Mouse (Mus musculus): ENCODE data around the gene Sh3pxd2a.

Gene Sh3pxd2a

DNA sequence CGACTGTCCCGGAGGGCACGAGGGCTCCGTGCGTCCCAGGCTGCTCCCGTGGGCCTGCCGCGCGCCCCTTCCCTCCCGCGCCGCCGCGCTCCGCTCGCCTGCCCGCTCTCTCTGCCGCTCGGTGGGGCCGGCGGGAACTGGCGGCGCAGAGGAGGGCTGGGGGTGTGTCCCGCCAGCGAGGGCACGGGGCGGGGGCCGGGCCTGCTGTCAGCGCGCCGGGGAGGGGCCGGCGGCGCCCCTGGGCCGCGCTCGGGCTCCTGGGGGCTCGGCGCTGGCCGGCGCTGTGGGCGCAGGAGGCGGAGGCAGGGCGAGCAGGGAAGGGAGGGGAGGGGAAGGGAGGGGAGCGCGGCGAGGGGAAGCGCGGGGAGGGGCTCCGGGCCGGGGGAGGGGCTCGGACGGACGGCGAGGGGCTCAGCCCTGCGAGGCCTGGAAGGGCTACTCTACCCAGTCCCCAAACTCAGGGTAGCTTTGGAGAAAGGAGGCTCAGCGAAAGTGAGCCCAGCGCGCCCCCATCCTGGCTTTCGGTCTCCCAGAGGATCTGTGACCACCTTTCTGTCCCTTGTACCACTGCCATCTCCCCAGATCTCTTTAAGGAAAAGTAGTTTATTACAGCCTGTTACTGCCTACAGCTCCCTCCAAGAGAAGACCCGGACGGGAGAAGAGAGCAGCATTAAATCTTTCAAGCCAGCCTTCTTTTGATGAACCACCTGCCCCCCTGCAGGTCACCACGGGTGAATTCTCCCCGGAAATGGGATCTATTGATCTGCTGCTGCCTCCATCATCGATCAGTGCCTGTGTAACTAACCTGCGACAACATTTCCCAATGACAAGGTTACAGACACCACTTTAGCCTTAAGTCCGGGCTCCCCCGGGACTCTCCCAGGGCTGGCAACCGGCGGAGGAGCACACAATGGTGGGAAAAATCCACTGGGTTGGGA lies at the start of gene Sh3pxd2a:
Gene Sh3pxd2a, minus strand, starts transcription at position 98 of the 938 bp plus-strand sequence.
- in situ Hi-C loops (cut with MboI, MseI), result loop anchor here (5.0 kb wide), 3 partner anchors 72 to 107 kb away; no protein-coding TSS in a partner anchor

DNA sequence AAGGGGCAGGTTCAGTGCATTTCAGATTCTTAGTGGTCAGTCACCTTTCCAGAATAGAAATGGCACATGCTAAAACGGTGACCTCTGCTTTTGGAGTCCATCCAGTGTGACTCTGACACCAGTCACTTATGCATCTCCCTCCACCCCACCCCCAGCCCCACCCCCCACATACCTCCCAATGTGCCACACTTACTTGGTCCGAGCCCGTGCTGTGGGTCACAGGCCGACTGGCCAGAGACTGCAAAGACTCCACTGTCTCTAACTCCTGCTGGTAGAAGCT lies 49.4 kb upstream of the Sh3pxd2a start:
- in situ Hi-C loops (cut with MboI, MseI), result loop anchor here in 1 of 2 experiments (5.0 kb wide), 1 partner anchor 409 kb away; no protein-coding TSS in a partner anchor

DNA sequence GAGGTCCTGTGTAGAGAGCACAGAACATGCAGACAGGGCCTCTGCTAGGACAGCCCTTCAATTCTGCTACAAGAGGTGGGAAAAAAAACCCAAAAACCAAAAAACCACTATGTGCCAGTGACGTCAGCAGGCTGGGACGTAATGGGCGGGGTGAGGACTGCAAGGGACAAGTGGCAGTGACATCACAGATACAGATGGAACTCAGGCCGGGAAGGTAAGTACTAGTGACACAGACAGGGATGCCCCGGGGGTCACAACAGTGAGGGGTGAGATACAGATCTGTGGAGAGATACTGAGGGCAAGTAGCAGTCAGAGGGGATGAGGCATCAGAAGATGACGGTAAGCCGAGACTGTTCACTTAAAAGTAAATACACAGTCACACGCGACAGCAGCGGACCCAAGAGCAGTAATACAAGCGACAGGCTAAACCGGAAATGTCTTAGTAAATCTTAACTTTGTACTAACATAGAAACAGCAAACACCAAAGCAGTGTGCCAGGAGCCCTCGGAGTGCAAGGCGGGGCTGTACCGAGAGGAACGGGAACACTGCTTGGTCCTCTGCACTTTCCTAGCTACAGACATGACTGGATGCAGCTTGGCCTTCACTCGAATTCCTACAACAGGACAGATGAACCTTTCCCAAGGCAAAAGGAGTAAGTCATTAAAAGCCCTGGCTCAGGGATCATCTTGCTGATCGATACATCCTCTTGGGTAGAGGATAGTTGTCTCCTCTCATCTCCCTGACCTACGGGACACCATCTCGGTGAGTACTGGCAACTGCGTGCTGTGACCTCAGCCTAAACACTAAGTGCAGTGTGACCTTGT lies 48.8 kb upstream of the Sh3pxd2a start:
- in situ Hi-C loops (cut with MboI, MseI), result loop anchor here in 1 of 2 experiments (5.0 kb wide), 1 partner anchor 409 kb away; no protein-coding TSS in a partner anchor

DNA sequence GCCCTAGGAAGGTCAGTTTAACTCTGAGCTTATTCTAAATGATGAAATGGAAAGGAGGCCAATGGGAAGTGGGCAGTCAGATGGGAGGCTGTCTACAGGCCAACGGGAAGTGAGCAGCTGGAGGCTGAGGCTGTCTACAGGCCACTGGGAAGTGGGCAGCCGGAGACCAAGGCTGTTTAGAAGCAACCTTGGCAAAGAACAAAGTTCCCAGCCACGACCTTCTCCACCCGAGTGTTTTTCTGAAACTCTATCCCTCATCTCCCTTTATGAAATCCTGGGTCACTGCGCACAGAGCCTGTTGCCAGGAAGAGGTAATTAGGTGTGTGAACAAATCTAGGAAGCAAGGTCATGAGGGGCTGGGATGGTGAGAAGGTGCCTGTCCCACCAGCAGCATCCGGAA lies 47.8 kb upstream of the Sh3pxd2a start:
- in situ Hi-C loops (cut with MboI, MseI), result loop anchor here in 1 of 2 experiments (5.0 kb wide), 1 partner anchor 410 kb away; no protein-coding TSS in a partner anchor

DNA sequence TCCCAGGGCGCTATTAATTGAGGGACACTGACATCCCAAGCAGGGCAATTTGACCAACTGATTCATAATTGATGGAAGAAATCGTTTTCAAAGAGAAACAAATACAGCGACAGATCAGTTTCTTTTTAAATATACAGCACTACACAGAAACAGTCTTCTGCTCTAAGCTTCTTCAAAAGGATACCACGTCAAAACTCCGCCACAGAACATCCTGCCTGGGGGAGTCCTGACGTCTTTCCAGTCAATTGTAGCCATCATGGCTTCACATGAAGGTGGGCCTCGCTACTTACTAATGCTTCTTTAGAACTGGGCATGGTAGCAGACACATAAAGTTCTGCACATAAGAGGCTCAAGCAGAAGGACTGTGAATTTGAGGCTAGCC lies 47.1 kb upstream of the Sh3pxd2a start:
- in situ Hi-C loops (cut with MboI, MseI), result loop anchor here in 1 of 2 experiments (5.0 kb wide), 1 partner anchor 411 kb away; no protein-coding TSS in a partner anchor

DNA sequence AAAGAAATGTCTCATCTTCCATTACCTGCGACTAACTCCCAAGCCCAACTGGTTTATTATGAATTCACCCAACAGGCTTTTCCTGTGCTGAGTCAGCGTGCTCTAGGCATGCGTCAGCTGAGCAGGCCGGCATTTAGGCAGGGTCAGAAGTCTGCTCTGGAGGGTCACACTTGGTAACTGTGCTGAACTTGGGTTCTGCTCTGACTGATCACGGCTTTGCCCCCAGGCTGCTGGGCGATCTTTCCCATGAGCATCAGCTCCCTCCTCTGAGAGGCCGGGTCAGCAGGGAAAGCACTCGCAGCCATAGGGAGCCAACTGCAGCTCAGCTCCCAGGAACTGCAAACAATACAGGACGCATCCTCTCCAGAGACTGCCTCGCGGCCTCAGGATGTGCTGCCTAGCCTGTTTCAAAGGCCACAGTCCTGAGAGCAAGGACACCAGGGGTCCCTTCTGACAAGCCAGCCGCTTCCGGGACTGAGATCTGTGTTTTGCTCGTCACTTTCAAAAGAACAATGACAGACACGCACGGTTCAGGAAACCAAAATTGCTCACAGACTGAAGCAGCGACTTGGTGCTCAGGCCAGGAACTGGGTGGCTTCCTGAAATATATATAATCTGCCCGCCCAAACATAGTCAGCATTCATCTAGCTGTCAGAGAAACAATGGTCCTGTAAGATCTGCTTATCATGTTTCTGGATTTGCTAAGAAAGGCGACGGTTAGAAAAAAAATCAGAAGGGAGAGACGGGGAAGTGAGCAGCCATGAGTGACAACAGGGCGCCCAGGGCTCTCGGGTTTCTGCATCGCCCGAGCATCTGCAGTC lies 46.5 kb upstream of the Sh3pxd2a start:
- in situ Hi-C loops (cut with MboI, MseI), result loop anchor here in 1 of 2 experiments (5.0 kb wide), 1 partner anchor 412 kb away; no protein-coding TSS in a partner anchor

DNA sequence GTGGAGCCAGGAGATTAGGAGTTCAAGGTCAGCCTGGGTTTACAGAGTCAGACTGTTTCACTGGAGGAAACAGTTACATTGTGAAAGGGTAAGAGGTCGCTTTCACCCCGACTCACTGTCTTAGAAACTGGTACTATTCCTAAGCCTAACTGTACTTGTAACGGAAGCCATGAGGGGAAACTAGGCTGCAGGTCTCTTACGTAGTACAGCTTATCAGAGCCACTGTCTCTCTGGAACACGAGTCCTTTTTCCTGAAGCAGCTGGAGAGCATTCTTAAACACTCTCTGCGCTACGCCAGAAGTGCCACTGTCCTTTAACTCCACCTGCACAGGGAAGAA lies 45.9 kb upstream of the Sh3pxd2a start:
- in situ Hi-C loops (cut with MboI, MseI), result loop anchor here in 1 of 2 experiments (5.0 kb wide), 1 partner anchor 412 kb away; no protein-coding TSS in a partner anchor

DNA sequence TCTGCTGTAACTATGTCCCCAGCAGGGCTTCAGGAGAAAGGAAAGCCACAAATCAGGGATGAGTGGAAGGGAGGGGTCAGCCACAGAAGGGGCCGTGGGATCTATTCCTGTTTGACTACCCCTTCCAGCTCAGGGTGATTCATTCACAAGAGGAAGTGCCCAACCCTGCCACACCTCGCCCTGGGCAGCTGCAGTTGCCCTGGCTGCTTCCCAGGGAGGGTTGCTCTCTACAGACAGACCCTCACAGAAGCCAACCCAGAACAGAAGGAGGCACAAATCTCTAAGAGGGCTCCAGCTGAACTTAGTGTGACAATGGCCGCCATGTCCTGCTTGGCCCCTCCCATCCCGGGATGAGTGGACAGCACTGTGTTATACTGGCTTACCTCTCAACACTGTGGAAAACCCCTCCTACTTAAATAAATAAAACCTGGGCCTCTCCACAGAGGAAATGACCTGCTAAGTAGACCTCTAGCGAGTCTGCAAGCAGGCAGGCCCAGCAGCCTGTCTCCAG lies 44.6 kb upstream of the Sh3pxd2a start:
- in situ Hi-C loops (cut with MboI, MseI), result loop anchor here (5.0 to 10.0 kb wide), 3 partner anchors 68 to 316 kb away; partner anchors contain the start of gene Slk (in 1 of the 2)

DNA sequence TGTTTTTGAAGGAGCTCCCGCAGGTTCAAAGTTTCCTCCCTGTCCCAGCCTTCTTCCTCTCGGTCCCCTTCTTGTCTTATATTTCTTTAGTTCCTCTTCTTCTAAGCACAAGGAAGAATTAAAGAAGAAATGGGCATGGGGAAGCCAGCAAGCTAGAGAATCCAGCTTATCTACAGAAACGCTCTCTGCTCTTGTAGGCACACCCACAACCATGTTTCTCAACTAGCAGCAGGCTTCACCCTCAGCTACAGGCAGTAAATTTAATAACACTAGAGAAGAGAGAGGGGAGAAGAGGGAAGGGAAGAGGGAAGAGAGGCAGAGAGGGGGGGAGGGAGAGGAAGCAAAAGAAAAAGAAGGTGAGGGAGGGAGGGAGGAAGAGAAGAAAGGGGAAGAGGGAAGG lies 44.0 kb upstream of the Sh3pxd2a start:
- in situ Hi-C loops (cut with MboI, MseI), result loop anchor here (5.0 to 10.0 kb wide), 3 partner anchors 69 to 317 kb away; partner anchors contain the start of gene Slk (in 1 of the 2)

DNA sequence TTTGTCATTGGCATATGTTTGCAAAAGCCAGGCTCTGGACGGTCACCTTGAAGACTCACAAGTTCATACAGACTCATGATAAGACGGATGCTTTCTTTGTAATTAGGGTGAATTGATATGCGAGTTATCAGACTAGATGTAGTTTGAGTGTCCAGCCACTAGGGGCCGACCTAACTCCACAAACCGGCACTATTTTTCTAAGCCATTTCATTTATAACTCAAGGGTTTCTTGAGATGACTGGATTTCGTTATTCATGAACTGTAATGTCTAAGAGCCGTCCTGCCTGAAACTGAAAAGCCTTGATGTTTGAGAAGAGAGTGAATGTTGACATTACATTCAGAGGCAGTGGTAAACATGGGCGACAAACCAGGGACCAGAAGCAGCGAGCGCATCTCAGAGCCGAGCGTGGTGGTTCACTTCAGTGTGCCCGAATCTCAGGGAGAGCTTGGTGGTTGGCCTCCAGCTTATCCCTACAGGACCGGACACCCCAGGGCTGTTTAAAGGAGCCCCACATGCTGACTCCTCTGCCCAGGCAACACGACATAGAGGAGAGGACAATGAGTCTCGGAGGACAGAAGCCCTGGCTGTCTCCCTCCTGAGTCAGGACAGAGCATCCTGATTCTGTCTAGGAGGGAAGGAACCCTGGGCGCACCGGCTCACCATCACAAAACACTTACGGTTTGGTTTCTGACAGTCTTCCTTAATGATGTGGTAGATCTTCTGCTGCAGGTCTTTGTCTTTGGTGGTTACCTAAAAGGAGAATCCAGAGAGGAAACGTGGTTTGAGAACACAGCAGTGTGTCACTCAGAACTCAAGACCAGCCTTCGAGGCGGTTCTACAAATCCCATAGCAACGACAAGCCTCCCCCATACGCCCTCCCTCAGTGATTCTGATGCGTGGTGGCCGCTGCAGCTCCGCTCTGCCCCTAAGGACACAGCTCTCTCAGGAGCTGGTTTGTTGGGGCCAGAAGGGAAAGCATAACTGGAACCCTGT lies 43.2 kb upstream of the Sh3pxd2a start:
- in situ Hi-C loops (cut with MboI, MseI), result loop anchor here (5.0 to 10.0 kb wide), 3 partner anchors 70 to 317 kb away; partner anchors contain the start of gene Slk (in 1 of the 2)

DNA sequence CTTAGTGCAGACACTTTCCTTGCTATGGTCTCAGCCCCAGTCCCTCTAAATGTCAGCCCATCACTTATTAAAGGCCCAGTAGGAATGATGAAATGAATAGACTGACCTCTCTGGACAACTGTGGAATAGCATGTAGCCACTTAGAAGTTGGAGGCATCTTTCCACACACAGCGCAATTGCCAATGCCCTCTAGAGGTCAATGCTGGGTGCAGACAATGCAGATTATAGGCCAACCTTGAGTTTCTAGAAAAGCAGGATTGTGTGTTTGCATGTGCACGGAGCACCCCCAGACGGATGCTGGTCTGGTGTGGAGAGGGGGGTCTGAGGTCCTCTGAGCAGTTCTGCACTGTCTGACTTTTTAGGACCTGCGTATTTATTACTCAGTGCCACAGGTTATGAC lies 39.4 kb upstream of the Sh3pxd2a start:
- in situ Hi-C loops (cut with MboI, MseI), result loop anchor here (5.0 to 10.0 kb wide), 2 partner anchors 146 to 321 kb away; no protein-coding TSS in a partner anchor

DNA sequence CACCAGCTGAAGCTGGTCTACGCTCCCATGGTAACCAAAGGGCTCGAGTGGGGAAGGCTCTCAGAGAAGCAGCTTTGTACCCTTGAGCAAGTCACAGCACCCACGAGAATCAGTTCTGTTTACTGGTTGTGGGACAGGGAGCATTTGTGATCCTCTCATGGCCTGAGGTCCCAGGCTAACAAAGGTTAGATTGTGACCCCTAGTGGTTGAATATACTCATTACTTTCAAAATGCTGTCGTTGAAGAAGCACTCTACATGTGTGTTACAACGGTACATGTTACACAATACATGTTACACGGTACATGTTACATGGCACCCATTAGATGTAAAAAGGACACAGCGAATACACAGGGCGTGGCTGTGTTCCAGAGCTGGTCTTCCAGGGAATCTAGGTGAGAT lies 38.4 kb upstream of the Sh3pxd2a start:
- in situ Hi-C loops (cut with MboI, MseI), result loop anchor here (5.0 to 10.0 kb wide), 2 partner anchors 145 to 322 kb away; no protein-coding TSS in a partner anchor

DNA sequence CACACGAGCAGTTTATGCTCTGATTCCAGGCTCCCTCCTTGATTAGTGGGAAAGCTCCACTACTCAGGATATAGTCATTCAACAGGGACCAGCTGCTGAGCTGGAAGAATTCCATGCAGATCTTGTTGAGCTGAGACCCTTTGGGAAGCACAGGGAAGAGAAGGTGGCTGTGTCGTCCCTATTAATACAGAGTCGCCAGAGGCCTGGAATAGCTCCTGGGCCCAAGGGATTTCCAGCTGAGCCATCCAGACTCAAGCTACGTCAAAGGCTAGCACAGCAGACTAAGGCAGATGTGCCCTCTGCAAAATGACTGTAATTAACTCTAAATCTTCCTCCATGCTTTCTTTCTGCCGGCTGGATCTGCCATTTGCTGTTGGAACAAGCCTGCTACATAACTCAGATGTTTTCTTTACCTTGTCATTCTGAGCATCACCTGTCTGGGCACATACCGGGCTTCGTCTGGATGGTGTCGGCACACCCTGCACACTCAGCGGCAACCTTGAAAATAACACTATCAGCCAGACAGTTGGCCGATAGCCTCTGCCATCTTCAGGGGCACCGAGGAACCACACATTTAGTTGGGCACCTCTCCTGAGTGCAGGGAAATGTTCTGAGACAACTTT lies 36.3 kb upstream of the Sh3pxd2a start:
- in situ Hi-C loops (cut with MboI, MseI), result loop anchor here (5.0 to 10.0 kb wide), 2 partner anchors 143 to 324 kb away; no protein-coding TSS in a partner anchor

DNA sequence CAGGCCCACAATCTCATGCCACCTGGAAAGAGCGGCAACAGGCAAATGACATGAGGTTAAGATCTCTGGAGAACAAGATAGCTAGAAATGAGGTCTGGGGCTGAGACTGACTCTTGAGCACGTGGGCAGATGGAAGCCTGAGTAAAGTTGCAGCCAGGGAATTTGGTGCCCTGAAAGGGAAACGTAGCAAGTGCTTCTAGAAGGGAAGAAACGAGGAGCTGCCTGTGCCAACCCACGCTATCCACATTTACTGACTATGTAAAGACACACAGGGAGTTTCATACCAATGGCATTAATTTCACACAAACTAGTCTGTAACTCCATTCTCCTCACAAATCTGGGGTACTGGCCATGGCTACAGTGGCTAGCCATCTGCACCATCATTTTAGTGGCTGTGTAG lies 35.6 kb upstream of the Sh3pxd2a start:
- in situ Hi-C loops (cut with MboI, MseI), result loop anchor here (5.0 to 10.0 kb wide), 2 partner anchors 143 to 325 kb away; no protein-coding TSS in a partner anchor

DNA sequence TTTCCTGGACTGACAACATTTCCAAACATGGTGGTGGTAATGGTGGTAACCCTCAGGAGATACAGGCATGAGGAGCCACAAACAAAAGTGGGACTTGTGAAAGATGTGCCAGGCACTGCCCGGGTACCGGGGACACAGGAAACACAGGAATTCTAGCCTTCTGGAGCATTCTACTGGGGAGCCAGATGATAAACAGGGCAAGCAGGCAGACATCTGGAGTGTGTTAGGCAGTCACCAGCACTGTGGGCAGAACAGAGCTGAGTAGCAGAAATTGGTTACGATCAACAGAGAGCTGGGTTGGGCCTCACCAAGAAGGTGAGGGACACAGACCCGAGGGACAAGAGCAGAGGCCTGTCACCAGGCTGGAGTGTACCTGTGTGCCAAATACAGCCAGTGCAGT lies 34.7 kb upstream of the Sh3pxd2a start:
- in situ Hi-C loops (cut with MboI, MseI), result loop anchor here in 1 of 2 experiments (5.0 kb wide), 1 partner anchor 142 kb away; no protein-coding TSS in a partner anchor

DNA sequence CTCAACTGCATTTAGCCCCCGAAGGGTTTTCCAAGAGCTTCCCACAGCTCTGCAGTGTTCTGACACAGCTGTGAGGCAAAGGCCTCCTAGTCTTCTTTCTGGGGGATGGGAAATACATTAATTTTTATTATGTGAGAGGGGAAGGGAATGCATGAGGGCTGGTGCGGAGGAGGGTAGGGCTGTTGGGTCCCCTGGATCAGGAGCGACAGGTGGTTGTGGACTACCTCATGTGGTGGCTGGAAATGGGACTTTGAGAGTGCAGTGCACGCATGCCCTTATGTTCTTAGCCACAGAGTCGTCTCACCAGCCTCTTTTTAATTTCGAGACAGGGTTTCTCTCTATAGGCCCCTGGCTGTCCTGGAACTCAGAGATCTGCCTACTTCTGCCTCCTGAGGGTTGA lies 33.5 kb upstream of the Sh3pxd2a start:
- in situ Hi-C loops (cut with MboI, MseI), result loop anchor here in 1 of 2 experiments (5.0 kb wide), 1 partner anchor 140 kb away; no protein-coding TSS in a partner anchor

DNA sequence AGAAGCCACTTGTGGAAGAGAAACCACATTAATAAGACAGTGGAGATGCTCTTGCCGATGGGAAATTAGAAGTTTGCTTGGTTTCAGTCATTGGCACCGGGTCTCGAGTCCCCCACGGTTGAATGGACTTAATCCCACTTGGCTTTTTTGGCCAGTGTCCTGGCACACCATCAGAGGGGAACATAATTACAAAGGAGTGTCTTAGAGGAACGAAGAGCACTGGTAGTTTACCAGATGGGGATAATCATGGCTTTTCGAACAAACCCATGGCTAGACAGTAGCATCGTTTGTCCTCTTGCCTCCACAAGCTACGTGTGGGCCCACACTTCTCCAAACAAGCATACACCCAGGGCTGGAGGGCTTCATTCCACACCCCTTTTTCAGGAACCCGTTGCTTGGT lies 33.1 kb upstream of the Sh3pxd2a start:
- in situ Hi-C loops (cut with MboI, MseI), result loop anchor here in 1 of 2 experiments (5.0 kb wide), 1 partner anchor 140 kb away; no protein-coding TSS in a partner anchor

All from T-helper 17 cell (primary cell).